Mouse (Mus musculus): Measurements from ENCODE around the gene Cep152.

DNA sequence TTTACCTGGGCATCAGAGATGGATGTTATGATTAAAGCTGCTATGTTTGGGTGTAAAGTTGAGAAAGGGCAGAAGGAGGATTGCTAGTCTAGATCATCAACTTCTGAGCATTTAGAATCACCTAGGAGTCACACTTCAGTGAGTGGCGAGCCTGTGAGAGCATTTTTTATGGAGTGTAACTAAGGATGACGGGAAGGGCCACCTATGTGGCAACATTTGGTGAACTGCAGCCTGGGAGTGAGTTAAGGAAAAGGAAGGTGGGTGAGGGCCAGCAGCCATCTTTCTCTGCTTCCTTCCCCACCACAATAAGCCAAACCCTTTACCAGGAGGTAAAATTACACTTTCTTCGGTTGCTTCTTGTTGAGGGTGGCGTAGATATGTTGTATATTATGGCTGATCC is 33.0 kb downstream of the Cep152 start:
- no peak for TF ChIP-seq POLR2A (IDR thresholded peaks at IDR 0.05; ENCODE audit: extremely low read depth, insufficient read depth, low read length)
- no peak for TF ChIP-seq CTCF (IDR thresholded peaks at IDR 0.05; ENCODE audit: extremely low read depth, insufficient read depth, low read length)

Data from cortical plate, adult 2 months (tissue).